Mouse (Mus musculus): ENCODE measurements around the gene Ilkap. TPM values are rescaled to one million over a fixed set of nuclear protein-coding genes. Genes with fewer than 3 reads are reported as not detected.

Ilkap gene
- total RNA-seq, 4 experiments from 2014 or later = 41.5 to 53.3 (median 44.4) TPM

DNA sequence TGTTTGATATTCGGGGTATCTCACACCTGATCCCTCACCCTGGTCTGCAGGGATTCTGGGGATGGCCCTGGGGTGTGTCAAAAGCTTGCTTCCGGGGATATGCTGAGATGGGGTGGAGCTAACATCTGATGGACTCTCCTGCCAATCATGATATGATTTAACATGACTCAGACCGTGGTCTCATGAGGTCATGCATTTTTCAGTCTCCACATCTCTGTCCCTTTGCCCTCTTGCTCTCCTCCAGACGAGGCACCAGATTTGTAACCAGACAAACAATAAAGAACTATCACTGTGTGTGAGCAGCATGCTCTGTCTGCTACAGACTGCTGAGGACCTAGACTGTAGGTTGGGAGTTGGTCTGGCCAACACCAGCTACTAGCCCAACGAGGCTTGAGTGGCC is 36.5 kb downstream of the Ilkap start:
- DNase-seq (ENCODE audit: low spot score) = no peak

- no peak for DNase-seq (ENCODE audit: low spot score)
These were observed 42.5 kb downstream of the Ilkap start for GRCm38 (mm10) chr1:91356105-91356504.

- no peak for DNase-seq (ENCODE audit: low spot score)
These were observed 46.3 kb downstream of the Ilkap start for GRCm38 (mm10) chr1:91352277-91352676.

DNA sequence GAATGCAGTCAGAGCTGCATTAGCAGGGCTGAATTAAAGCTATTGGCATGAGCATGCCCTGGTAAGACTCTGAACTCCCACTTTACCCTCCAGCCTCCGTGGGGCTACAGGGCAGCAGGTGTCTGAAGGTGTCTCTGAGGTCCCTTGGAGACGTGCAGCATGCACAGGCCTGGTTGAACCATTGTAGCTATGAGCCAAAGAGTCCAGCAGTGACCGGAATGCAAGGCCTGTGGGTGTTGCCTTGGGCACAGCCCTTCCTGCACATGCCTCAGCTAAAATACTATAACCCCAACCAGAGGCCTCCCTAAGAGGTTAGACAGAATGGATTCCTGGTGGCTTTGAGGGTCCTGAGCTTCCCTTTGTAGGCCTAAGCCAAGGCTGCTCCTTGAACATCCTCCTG is 47.4 kb downstream of the Ilkap start:
- DNase-seq (ENCODE audit: low spot score) = no peak

DNA sequence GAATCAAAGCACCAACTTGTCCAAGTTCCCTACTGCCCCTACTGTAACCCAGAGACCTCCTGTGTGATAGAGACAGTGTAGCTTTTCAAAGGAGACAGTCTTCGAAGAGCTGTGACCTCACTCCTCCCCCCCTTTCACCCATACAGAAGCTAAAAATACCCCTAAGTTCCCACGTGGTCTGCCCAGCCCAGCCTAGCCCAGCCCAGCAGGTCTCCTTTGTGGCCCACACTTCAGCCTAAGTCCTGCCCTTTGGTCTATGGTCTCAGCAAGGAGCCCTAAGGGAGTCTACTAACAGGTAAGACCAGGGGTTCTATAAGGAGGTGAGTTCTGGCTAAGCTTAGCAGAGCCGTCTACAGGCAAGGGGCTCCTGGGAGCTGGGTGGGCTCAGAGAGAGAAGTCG is 47.8 kb downstream of the Ilkap start, which contains the start of gene Klhl30:
Gene Klhl30 (plus strand): TSS at position 176 of the 400 bp plus-strand sequence.
- DNase-seq (ENCODE audit: low spot score) = peak; percentile 31

DNA sequence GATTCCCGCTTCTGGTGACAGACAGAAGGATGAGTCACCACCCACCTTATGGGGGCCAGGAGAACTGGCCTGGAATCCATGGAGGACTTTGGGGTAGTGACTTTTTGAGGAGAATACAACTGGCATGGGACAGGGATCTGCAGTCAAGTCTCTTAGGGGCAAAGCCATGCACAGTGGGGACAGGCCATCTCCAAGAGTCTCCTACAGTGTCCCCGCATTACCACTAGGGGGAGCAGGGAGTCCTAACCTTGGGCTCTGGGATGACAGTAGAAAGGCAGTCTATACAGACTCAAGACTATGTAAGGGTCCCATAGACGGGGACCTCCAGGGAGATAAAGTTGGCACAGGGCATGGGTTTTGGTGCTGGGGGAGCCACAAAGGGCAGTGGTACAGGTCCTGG is 51.7 kb downstream of the Ilkap start:
- peak; percentile 56 for DNase-seq (ENCODE audit: low spot score)

GRCm38 (mm10) chr1:91344921-91345685 is 53.5 kb downstream of the Ilkap start:
- no peak for DNase-seq (ENCODE audit: low spot score)

GRCm38 (mm10) chr1:91344001-91344400 is 54.6 kb downstream of the Ilkap start:
- DNase-seq (ENCODE audit: low spot score) = no peak

GRCm38 (mm10) chr1:91337355-91337754 is 61.3 kb downstream of the Ilkap start:
- DNase-seq (ENCODE audit: low spot score) = no peak

DNA sequence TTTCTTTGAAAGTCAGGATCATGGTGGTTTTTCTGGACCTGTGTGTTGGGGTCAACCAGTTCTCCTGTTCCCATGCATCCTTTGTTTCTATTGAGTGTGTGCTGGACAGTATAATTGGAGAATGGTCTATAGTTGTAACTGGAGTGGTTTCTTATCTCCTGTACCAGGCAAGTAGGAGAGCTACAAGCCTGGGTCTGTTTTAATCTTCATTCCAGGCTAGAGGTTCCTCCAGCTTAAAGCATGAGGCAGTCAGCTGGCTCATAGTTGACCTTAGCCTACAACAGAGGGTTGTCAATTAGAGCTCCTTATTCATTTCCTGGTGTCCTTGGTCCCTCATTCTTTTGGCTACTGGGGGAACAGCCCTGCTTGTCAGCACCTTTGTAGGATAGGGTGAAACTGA is 65.0 kb downstream of the Ilkap start:
- DNase-seq (ENCODE audit: low spot score) = no peak

DNA sequence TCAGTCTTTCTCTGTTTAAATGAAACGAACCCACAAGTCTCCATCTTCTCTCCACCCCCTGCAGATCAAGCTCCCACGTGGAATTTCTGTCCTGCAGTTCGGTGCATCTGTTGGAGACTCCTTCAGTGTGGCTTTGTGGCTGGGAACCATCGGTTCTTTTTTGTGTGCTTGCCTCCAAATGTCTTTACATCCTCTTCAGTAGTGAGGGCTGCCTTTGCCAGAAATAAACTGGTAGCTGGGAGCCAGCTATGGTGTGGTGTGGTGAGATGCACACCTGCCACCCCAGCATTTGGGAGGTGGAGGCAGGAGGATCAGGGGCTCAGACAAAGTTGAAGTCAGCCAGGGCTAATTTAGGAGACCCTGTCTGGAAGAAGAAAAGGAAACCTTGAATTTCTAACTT is 66.5 kb downstream of the Ilkap start:
- DNase-seq (ENCODE audit: low spot score) = no peak

DNA sequence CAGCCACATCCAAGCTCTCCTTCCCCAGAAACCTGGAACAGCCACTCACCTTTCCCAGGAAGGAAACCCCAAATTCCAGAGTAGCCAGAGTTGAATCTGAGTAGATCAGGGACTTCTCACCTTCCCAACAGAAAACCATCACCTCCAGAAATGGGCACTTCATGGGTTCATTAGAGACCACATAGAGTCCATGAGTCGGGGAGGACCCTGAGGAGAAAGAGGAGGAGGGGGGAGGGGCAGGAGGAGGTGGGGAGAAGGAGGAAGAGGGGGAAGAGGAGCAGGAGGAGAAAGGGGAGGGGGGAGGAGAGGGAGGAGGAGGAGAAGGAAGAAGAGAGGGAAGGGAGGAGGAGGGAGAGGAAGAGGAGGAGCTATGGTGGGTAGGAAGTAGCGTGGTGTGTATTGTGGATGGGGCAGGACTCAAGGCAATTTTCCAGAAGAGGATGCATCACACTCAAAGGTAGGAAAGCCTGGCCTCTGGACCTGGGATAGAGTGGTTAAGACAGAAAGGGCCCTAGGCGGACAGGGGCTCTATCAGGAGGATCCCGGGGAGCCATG is 73.0 kb downstream of the Ilkap start:
- no peak for DNase-seq (ENCODE audit: low spot score)

GRCm38 (mm10) chr1:91324646-91325045 is 74.0 kb downstream of the Ilkap start:
- DNase-seq (ENCODE audit: low spot score) = no peak

Other genes starting within 250 kb of the Ilkap start
- 1 to 10 TPM; 3.4 to 5.1 (median 4.5) TPM for gene Ramp1, start 219.0 kb downstream of the Ilkap start, total RNA-seq (2022)
- gene Ube2f, start 148.5 kb downstream of the Ilkap start, total RNA-seq (2022) = 10 to 100 TPM; 39.6 to 52.2 (median 45.2) TPM
- gene Scly, start 100.5 kb downstream of the Ilkap start, total RNA-seq (2022) = 10 to 100 TPM; 15.5 to 20.3 (median 19.3) TPM
- not detected for gene Espnl, start 76.7 kb downstream of the Ilkap start, total RNA-seq (2022)
- gene Klhl30, start 47.8 kb downstream of the Ilkap start, total RNA-seq (2022) = 10 to 100 TPM; 36.7 to 52.8 (median 42.5) TPM
- under 1 TPM in 1 of 4 experiments, not detected in 3; 0.09 TPM for gene Erfe, start 32.4 kb downstream of the Ilkap start, total RNA-seq (2022)
- 10 to 100 TPM; 18.6 to 20.4 (median 20.0) TPM for gene Hes6, start 15.2 kb upstream of the Ilkap start, total RNA-seq (2022)
- 10 to 100 TPM in 3 of 4 experiments, 1 to 10 TPM in 1; 8.3 to 15.0 (median 13.5) TPM for gene Per2, start 60.5 kb upstream of the Ilkap start, total RNA-seq (2022)
- gene Traf3ip1, start 95.8 kb upstream of the Ilkap start, total RNA-seq (2022) = 1 to 10 TPM; 4.2 to 5.4 (median 4.9) TPM
- gene Asb1, start 141.7 kb upstream of the Ilkap start, total RNA-seq (2022) = 10 to 100 TPM; 17.3 to 27.2 (median 20.5) TPM